Mouse (Mus musculus) ES-CJ7 (cell line): Measurements from ENCODE around the gene Inpp5a.

Experiments used
- DNase-seq: peaks from one replicate; pipeline ENCODE4 v3.0.0; 2011; ENCODE audit warnings: low read depth, low spot score

Gene Inpp5a

GRCm38 (mm10) chr7:139369501-139370088 is 19.3 kb upstream of the Inpp5a start:
- DNase-seq = no peak

DNA sequence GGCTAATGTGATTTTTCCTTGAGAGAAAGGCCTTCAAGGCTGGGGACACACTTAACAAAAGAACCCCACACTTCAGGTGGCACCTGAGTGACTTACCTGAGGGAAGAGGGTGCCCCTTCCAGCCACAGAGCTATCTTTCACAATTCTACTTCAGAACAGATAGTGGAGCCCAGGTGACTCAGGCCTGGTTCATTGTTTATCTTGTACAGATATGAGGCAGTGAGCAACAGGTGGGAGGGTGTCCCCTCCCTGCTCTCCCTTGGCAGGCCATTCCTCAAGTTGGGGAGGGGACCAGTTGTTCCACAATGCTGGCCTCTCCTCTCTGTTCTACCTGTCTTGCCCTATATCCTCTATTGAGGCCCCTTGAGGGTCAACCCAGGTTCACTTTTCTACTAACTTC is 17.5 kb upstream of the Inpp5a start:
- DNase-seq = no peak

DNA sequence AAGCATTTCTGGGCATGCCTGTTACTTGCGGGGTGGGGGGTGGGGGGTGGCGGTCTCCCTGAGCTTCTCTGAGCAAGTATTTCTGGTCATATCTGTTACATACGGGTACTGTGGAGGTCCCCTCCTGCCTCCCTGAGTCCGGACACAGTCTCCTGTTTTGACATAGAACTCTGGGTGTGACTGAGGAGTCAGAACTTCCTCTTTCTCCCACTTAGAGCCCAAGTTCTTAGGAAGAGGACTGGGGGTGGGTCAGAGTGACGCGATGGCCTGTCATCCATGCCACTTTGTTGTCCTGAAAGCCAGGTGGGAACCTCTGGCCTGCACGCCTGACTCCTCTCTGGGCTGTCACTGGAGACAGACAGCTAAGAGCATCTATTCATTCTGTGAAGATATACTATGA is 11.5 kb upstream of the Inpp5a start:
- DNase-seq = no peak

GRCm38 (mm10) chr7:139378355-139378754 is 10.6 kb upstream of the Inpp5a start:
- DNase-seq = no peak

DNA sequence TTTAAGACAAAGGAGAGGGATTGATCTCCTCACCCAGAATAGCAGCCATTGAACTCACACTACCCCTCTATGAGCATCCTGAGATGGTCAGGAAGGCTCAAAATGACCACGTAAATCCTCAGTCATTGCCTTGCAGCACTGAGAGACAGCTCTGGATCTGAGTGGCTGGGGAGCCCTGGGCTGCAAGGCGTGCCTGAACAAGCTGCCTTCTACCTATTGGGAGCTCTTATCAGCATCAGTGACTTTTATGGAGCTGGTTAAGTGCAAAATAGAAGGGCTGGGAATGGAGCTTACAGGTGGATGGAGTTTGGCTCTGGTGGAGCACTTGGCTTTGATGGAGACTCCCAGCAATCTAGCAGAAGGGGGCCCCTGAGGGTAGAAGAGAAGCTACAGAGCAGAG is 9.2 kb upstream of the Inpp5a start:
- no peak for DNase-seq

DNA sequence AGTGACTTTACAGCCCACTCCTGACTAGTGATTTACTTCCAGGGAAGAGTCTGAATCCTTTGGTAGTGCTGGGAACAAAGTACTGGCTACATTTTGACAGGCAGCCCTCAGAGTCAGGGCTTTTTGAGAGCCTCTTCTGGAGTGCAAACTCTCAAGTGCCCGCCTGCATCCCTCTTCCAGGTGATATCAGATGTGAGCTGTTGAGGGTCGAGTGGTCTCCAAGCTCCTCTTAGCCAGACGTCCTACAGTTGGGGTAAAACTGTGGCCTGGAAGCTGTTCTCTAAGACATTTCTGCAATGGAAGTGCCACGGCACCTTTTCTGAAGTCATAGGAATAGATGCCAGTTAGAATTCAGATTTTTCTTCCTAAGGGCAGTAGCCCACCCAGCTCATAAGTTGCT is 8.7 kb upstream of the Inpp5a start:
- DNase-seq = no peak

DNA sequence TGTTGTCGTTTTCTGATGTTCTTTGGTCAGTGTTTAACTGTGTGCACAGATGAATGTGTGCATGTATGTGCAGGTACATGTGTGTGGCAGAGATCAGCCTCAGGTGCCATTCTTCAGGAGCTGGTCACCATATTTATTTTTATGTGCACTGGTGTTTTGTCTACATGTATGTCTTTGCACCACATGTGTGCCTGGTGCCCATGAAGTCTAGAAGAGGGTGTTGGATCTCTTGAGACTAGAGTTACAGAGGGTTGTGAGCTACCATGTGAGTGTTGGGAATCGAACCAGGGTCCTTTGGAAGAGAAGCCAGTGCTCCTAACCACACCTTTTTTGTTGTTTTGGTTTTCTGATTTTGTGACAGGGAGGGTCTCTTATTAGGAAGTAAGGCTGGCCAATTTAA is 7.0 kb upstream of the Inpp5a start:
- no peak for DNase-seq

- DNase-seq = no peak
These were observed 6.1 kb upstream of the Inpp5a start for GRCm38 (mm10) chr7:139382796-139383195.

DNA sequence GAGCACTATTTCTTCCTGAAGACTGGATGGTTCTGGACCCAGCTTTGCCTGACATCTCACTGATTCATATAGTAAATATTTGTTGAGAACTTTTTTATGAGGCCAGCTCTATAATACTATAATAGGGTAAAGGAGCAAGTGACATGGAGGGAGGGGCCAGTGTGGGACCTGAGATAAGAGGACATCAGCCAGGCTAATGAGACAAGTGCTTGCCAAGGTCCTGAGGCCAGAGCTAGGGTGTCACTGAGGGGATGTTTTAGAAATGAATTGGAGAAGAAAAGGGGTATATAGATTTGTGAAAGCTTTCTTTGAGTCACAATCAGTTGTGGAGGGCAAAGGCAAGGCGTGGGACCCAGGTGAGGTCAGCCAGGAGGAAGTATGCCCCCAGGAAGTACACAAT is 4.4 kb upstream of the Inpp5a start:
- no peak for DNase-seq

- DNase-seq = no peak
These were observed 3.9 kb upstream of the Inpp5a start for GRCm38 (mm10) chr7:139384916-139385530.

- no peak for DNase-seq
These were observed 1.8 kb upstream of the Inpp5a start for GRCm38 (mm10) chr7:139386933-139387690.

- DNase-seq = peak; percentile 19
These were observed 814 bp upstream of the Inpp5a start for GRCm38 (mm10) chr7:139387921-139388669.

DNA sequence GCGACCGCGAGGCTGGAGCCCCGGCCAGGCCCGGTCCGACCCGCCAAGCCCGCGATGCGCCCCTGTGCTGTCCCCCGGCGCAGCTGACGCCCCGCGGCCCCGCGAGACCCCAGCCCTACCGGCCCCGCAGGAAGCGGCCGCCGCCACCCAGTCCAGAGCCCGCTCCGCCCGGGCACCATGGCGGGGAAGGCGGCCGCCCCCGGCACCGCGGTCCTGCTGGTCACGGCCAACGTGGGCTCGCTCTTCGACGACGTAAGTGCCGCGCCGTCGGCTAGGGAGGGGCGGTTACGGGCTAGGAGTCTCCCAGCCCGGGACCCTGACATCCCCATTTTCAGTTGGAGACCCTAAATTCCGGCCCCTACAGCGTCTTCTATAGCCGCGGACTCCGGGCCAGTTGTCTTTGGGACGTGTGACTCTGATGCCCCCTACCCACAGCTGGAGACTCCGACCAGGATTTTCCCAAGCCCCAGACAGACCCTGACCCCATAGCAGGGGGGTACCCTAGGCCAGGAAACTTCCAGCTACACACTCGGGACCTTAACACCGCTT is 378 bp downstream of the Inpp5a start:
- peak; percentile 15 for DNase-seq

DNA sequence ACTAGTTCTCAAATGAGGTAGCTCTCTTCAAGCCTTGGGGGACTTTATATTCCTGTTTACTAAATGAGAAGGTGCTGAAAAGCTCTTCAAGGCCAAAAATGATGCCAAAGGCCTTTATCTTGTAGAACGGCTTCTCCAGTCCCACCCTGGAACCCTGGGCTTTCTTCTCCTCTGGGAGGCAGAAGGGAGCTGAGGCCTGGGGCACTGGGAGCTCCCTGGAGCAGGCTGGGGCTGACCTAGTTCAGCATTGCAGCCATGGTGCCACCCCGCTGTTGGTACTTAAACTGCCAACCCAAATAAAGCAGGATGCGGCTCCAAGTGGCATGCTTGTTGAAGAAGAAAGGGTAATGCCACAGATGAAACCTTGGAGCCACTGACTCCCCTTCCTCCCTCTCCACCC is 1.5 kb downstream of the Inpp5a start:
- no peak for DNase-seq

DNA sequence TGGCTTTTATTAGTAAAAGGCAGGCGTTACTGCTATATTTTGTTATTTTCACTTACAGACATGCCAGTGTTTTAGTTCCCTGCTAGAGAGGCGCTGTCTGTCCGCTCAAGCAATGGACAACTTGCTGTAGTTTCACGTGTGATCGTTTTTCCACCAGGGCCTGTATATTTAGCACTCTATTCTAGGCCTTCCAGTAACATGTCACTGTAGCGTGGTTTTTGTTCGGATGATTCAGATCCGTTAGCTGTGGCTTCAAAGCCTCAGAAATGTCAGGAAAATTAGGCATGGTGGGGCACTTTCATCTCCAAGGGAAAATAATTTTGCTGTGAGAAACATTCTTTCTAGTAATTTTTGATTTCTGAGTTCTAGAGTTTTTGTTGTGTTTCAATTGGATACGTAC is 2.0 kb downstream of the Inpp5a start:
- no peak for DNase-seq

DNA sequence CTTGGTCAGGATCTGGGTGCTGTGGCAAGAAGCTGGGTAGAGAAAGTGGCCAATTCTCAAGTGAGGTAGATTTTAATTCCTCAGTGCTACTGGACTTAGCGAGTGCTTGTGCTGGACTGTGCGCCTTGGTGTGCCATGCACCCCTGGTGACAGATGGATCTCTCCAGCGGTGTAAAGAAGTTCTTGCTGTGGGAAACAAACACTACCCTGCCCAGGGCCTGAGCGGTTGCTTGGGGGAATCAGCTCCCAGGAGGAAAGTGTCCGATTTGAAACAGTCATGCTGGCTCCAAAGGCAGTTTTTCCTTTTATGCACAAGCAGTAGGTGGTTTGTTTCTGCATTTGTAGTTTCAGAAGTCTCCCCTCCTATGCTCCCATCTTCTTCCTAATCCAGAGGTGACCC is 2.8 kb downstream of the Inpp5a start:
- no peak for DNase-seq

GRCm38 (mm10) chr7:139392106-139392505 is 3.2 kb downstream of the Inpp5a start:
- no peak for DNase-seq

DNA sequence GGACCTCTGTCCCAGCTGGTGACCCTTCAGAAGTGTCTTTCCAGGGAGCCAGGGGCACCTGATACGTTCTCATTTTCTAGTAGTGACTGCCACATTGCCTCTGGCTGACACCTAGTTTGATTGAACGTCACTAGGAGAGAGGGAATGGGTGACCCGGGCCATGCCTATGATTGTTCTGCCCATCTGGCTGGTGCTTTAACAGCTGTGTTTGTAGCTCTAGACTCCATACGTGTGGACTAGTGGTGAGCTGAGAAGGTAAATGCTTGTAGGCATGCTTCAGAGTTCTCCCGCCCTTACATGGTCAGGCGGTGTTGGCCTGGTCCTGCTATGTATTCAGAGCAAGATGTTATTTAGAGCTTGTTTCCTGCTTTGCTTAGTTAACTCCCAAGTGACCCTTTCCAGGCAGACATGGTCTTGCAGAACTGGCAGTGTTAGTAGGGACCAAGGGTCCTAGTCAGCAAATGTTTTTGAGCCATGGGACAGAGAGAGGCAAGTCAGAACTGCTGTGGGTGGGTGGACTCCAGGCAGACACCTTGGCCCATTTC is 3.9 kb downstream of the Inpp5a start:
- DNase-seq = no peak

DNA sequence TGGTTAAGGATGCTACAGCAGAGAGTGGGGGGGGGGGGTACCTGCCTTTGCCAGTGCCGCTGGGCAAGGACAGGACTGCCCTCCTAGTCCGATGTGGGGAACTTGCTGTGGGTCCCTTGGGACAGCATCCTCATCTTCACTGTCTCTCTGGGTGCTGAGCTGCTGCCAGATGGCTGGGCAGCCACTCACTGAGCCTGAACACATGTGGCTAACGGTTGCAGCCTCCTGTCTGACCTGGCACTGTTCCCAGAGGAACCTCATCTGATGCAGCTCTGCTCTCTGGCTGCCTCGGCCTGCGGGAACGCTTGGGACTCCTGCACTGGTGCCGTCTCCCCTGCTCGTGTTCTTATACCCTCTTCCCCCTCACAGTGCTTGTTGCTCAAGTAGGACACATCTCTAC is 8.6 kb downstream of the Inpp5a start:
- DNase-seq = no peak

DNA sequence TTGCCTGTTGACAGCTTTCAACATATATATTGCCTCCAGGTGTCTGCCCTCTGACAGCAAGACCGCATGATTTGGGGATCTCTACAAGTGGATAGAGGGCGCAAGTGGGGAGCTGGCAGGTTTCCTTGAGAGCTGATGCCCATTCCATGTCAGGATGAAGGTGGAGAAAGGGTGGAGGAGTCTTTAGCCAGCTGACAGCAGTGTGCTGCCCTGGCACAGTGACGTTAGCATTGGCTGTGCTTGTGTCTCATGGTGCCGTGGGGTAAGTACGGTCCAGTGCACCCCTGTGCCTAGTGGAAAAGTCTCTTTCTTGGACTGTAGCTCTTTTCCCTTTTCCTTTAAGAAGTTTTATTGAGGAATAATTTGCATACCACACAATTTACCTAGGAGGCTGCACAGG is 9.2 kb downstream of the Inpp5a start:
- DNase-seq = no peak

GRCm38 (mm10) chr7:139398530-139399021 is 9.7 kb downstream of the Inpp5a start:
- no peak for DNase-seq

DNA sequence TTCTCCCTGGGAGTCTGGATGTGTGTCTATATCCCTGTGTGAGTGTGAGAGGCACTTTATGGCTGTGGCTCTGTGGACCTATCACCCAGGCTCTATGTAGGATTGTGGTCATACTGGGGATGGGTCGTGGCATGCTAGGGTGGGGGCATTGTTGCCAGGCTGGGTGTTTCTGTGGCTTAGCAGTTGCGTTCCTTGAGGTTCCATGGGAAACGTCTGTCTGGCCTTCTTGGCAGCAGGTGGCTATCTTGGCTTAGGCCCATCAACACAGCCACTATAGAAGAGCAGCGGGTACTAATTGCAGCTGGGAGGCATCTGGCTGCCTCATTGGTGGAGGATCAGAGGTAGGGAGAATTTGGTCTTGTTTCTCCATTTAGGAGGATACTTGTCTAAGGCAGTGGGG is 10.7 kb downstream of the Inpp5a start:
- no peak for DNase-seq
